Comparison of ENCODE assay signal across 20 mouse cellular contexts in genomic region chr2:166429494-166429893, GRCm38 (mm10).
DNase-seq lines count a peak whose midpoint lies in the region; ATAC-seq and TF ChIP-seq lines count a peak whose summit lies in the region.
"Had no signal": no experiment of that assay in that cellular context is flagged by ENCODE, and none has a peak within 500 bp of the region (broad histone marks: within the 10 kb centered on the region; RNA-seq: fewer than 3 reads in every experiment).

No protein-coding gene starts in this region.

- H3K4me3 ChIP-seq in heart, embryonic 10.5 days: no peak overlapping the region
- H3K4me3 ChIP-seq in hindbrain, embryonic 13.5 days: no peak overlapping the region
- H3K4me3 ChIP-seq in hindbrain, postnatal 0 days (ENCODE audit: low read length): no peak overlapping the region
- no peak overlapping the region for H3K4me3 ChIP-seq in embryonic facial prominence, embryonic 12.5 days
- H3K4me3 ChIP-seq in myocyte: no peak overlapping the region
- H3K4me3 ChIP-seq: erythroblast, embryonic 14.5 days; forebrain, embryonic 15.5 days; hindbrain, embryonic 15.5 days; megakaryocyte, embryonic 14.5 days; neural tube, embryonic 13.5 days had no signal

- no peaks in the 10 kb centered on the region for H3K9me3 ChIP-seq in heart, embryonic 10.5 days
- H3K9me3 ChIP-seq in hindbrain, embryonic 13.5 days: no peaks in the 10 kb centered on the region
- no peaks in the 10 kb centered on the region for H3K9me3 ChIP-seq in hindbrain, postnatal 0 days (ENCODE audit: low read length)
- H3K9me3 ChIP-seq in embryonic facial prominence, embryonic 12.5 days: no peaks in the 10 kb centered on the region
- H3K9me3 ChIP-seq: forebrain, embryonic 15.5 days; hindbrain, embryonic 15.5 days; megakaryocyte, embryonic 14.5 days; neural tube, embryonic 13.5 days had no signal

- no peaks in the 10 kb centered on the region for H3K27me3 ChIP-seq in heart, embryonic 10.5 days (ENCODE audit: insufficient read depth, poor library complexity, severe bottlenecking)
- H3K27me3 ChIP-seq in hindbrain, embryonic 13.5 days: peaks cover 30% of the 10 kb centered on the region
- H3K27me3 ChIP-seq in hindbrain, postnatal 0 days (ENCODE audit: insufficient read depth, low read length): no peaks in the 10 kb centered on the region; the same call in none of the 2 replicates
- H3K27me3 ChIP-seq in embryonic facial prominence, embryonic 12.5 days: no peaks in the 10 kb centered on the region
- no peaks in the 10 kb centered on the region for H3K27me3 ChIP-seq in myocyte (ENCODE audit: control insufficient read depth, insufficient read depth, insufficient read length)
- H3K27me3 ChIP-seq: forebrain, embryonic 15.5 days had no signal

- H3K79me2 ChIP-seq in myocyte (ENCODE audit: control insufficient read depth, insufficient read depth): no peaks in the 10 kb centered on the region

- no peak overlapping the region for H3K9ac ChIP-seq in hindbrain, embryonic 13.5 days
- no peak overlapping the region for H3K9ac ChIP-seq in hindbrain, postnatal 0 days (replicated peaks; ENCODE audit: low read length)
- H3K9ac ChIP-seq in embryonic facial prominence, embryonic 12.5 days: no peak overlapping the region
- H3K9ac ChIP-seq: forebrain, embryonic 15.5 days; hindbrain, embryonic 15.5 days; liver, embryonic 14.5 days; neural tube, embryonic 13.5 days had no signal

- H3K4me1 ChIP-seq in heart, embryonic 10.5 days: peaks cover 78% of the 10 kb centered on the region
- peaks cover 53% of the 10 kb centered on the region for H3K4me1 ChIP-seq in hindbrain, embryonic 13.5 days (replicated peaks)
- H3K4me1 ChIP-seq in hindbrain, postnatal 0 days (ENCODE audit: insufficient read depth, low read length): peaks cover 11% of the 10 kb centered on the region; the same call in 1 of the 2 replicates
- peaks cover 61% of the 10 kb centered on the region for H3K4me1 ChIP-seq in embryonic facial prominence, embryonic 12.5 days
- H3K4me1 ChIP-seq: megakaryocyte, embryonic 14.5 days had no signal

- H3ac ChIP-seq in myocyte (ENCODE audit: control insufficient read depth, insufficient read length): no peak overlapping the region

- no peak for DNase-seq in heart, embryonic 10.5 days (ENCODE audit: low spot score)
- no peak for DNase-seq in heart, adult 9 months (ENCODE audit: low spot score in 2 of 2)
- no peak for DNase-seq in hindbrain, postnatal 0 days (ENCODE audit: low spot score)
- DNase-seq in cerebellum, postnatal 25 days: no peak
- DNase-seq in embryo, embryonic 9.5 days (ENCODE audit: extremely low spot score): no peak
- DNase-seq: adrenal gland, adult 8-10 months; cerebellum, adult 2 months; layer of hippocampus, postnatal 36 days; thymus, postnatal 14 days had no signal

- H3K4me2 ChIP-seq in hindbrain, embryonic 13.5 days: no peak overlapping the region
- H3K4me2 ChIP-seq in hindbrain, postnatal 0 days (ENCODE audit: low read depth, low read length): no peak overlapping the region
- H3K4me2 ChIP-seq in embryonic facial prominence, embryonic 12.5 days (replicated peaks): no peak overlapping the region
- peak overlapping the region; percentile 5 for H3K4me2 ChIP-seq in myocyte (ENCODE audit: low read depth)
- H3K4me2 ChIP-seq: forebrain, embryonic 15.5 days; hindbrain, embryonic 15.5 days; neural tube, embryonic 13.5 days had no signal

- WGBS in heart, embryonic 10.5 days: 72% methylated on average over 12 of the region's 12 CpGs
- 89% methylated on average over 12 of the region's 12 CpGs for WGBS in hindbrain, embryonic 13.5 days
- WGBS in hindbrain, postnatal 0 days: 86% methylated on average over 12 of the region's 12 CpGs
- WGBS in embryonic facial prominence, embryonic 12.5 days: 84% methylated on average over 12 of the region's 12 CpGs

- H3K36me3 ChIP-seq in heart, embryonic 10.5 days: no peaks in the 10 kb centered on the region
- no peaks in the 10 kb centered on the region for H3K36me3 ChIP-seq in hindbrain, embryonic 13.5 days
- no peaks in the 10 kb centered on the region for H3K36me3 ChIP-seq in hindbrain, postnatal 0 days (ENCODE audit: insufficient read depth, low read length)
- no peaks in the 10 kb centered on the region for H3K36me3 ChIP-seq in embryonic facial prominence, embryonic 12.5 days
- no peaks in the 10 kb centered on the region for H3K36me3 ChIP-seq in myocyte (ENCODE audit: control insufficient read depth, insufficient read depth)
- H3K36me3 ChIP-seq: forebrain, embryonic 15.5 days; hindbrain, embryonic 15.5 days; neural tube, embryonic 13.5 days had no signal

- ATAC-seq in hindbrain, embryonic 13.5 days (ENCODE audit: low FRiP score): no peak
- no peak for ATAC-seq in hindbrain, postnatal 0 days
- no peak for ATAC-seq in embryonic facial prominence, embryonic 12.5 days (ENCODE audit: insufficient number of reproducible peaks, insufficient read depth, low FRiP score, low TSS enrichment)
- ATAC-seq: forebrain, embryonic 15.5 days; intestine, postnatal 0 days had no signal

- no peak for TF ChIP-seq CTCF in hindbrain, postnatal 0 days (IDR thresholded peaks at IDR 0.05; ENCODE audit: low read depth)

- no peak for TF ChIP-seq POLR2A in myocyte (IDR thresholded peaks at IDR 0.05; ENCODE audit: insufficient read length, low read depth)

- peak overlapping the region; percentile 75 for H3K27ac ChIP-seq in heart, embryonic 10.5 days
- H3K27ac ChIP-seq in hindbrain, embryonic 13.5 days: peak overlapping the region; percentile 26; the same call in 1 of the 2 replicates
- H3K27ac ChIP-seq in hindbrain, postnatal 0 days: no peak overlapping the region
- peak overlapping the region; percentile 20; the same call in 1 of the 2 replicates for H3K27ac ChIP-seq in embryonic facial prominence, embryonic 12.5 days
- H3K27ac ChIP-seq: forebrain, embryonic 15.5 days; hindbrain, embryonic 15.5 days; kidney, postnatal 0 days; liver, embryonic 14.5 days; neural tube, embryonic 13.5 days had no signal

TF ChIP-seq in myocyte, 11 proteins besides CTCF, POLR2A, EP300 and RAD21:
- TF ChIP-seq MAX (IDR thresholded peaks at IDR 0.05; ENCODE audit: low read depth) (no peak), SRF (IDR thresholded peaks at IDR 0.05; ENCODE audit: control insufficient read depth, insufficient read length, low read depth) (no peak), E2F4 (IDR thresholded peaks at IDR 0.05; ENCODE audit: insufficient read depth) (no peak), TCF12 (IDR thresholded peaks at IDR 0.05; ENCODE audit: insufficient read depth, poor library complexity, severe bottlenecking) (no peak), USF1 (IDR thresholded peaks at IDR 0.05; ENCODE audit: low read depth) (no peak), POLR2AphosphoS2 (IDR thresholded peaks at IDR 0.05; ENCODE audit: insufficient read length, low read depth) (no peak), REST (IDR thresholded peaks at IDR 0.05; ENCODE audit: insufficient read depth, insufficient read length) (no peak), TCF3 (IDR thresholded peaks at IDR 0.05; ENCODE audit: insufficient read length, low read depth) (no peak), MYOG (IDR thresholded peaks at IDR 0.05; ENCODE audit: control insufficient read depth in 1 of 3, insufficient read depth in 1 of 3, insufficient read length in 2 of 3, low read depth in 2 of 3) (no peak), CEBPB (IDR thresholded peaks at IDR 0.05; ENCODE audit: insufficient read depth, poor library complexity, severe bottlenecking) (no peak), MYOD1 (IDR thresholded peaks at IDR 0.05; ENCODE audit: control insufficient read depth in 1 of 3, insufficient read length in 2 of 3, low read depth in 2 of 3) (no peak)
